Comparison of ENCODE assay signal across 27 mouse cellular contexts in the genomic region with DNA sequence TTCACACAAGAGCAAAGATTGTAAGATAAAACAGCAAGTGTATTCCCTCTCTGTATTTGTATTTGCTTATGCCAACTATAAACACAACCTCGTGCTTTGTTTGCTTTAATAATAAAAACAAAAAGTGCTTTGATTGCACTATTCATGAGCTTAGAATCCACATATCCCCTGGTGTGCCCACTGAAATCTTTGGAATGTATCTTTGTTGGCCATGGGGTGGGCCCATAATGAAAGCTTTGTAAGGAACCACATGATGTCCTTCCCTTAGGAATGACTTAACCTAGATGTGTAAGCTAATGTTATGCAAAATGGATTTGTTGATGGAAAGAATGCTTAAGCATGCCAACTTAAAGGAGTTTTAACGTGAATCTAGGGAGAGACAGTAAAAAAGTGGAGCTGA.
DNase-seq lines count a peak whose midpoint lies in the region; ATAC-seq lines count a peak whose summit lies in the region.
"Had no signal": no experiment of that assay in that cellular context is flagged by ENCODE, and none has a peak within 500 bp of the region (broad histone marks: within the 10 kb centered on the region; RNA-seq: fewer than 3 reads in every experiment).

No protein-coding gene starts in this region.

- H3K9ac ChIP-seq in forebrain, embryonic 13.5 days, result no peak overlapping the region
- H3K9ac ChIP-seq in forebrain, embryonic 16.5 days (replicated peaks; ENCODE audit: low read depth, low read length), result no peak overlapping the region
- no peak overlapping the region for H3K9ac ChIP-seq in hindbrain, embryonic 14.5 days
- H3K9ac ChIP-seq: embryonic facial prominence, embryonic 13.5 days; heart, embryonic 12.5 days; limb, embryonic 15.5 days; liver, embryonic 13.5 days; neural tube, embryonic 12.5 days had no signal

- no peaks in the 10 kb centered on the region for H3K9me3 ChIP-seq in forebrain, embryonic 13.5 days (replicated peaks)
- H3K9me3 ChIP-seq in forebrain, embryonic 16.5 days (ENCODE audit: control insufficient read depth, low read length), result no peaks in the 10 kb centered on the region
- H3K9me3 ChIP-seq in hindbrain, embryonic 14.5 days (ENCODE audit: control insufficient read depth, low read length), result no peaks in the 10 kb centered on the region
- H3K9me3 ChIP-seq: embryonic facial prominence, embryonic 13.5 days; heart, embryonic 12.5 days; limb, embryonic 10.5 days; limb, embryonic 15.5 days; liver, embryonic 13.5 days; megakaryocyte, embryonic 14.5 days; neural tube, embryonic 12.5 days had no signal

- no peak overlapping the region for H3K27ac ChIP-seq in forebrain, embryonic 13.5 days
- H3K27ac ChIP-seq in forebrain, embryonic 16.5 days (ENCODE audit: low read length), result no peak overlapping the region
- no peak overlapping the region for H3K27ac ChIP-seq in hindbrain, embryonic 14.5 days
- H3K27ac ChIP-seq: embryonic facial prominence, embryonic 13.5 days; heart, adult 2 months; limb, embryonic 10.5 days; limb, embryonic 15.5 days; liver, embryonic 13.5 days; neural tube, embryonic 12.5 days had no signal

- peak; percentile 7 for DNase-seq in ES-CJ7 (ENCODE audit: low read depth, low spot score)
- peak; percentile 76 for DNase-seq in R1 (ENCODE audit: low read depth, low spot score)
- DNase-seq in hindbrain, embryonic 14.5 days (ENCODE audit: low spot score), result no peak
- no peak for DNase-seq in gastrocnemius, postnatal 25 days
- no peak for DNase-seq in left cerebral cortex, adult 11 months (ENCODE audit: low spot score)
- DNase-seq: adrenal gland, postnatal 10 days; cerebellum, adult 11-12 months; cerebellum, adult 9-11 months; heart, adult 2 months; kidney, adult 18-20 months; kidney, postnatal 4 days; layer of hippocampus, postnatal 36 days; liver, embryonic 13.5 days; lung, adult 18-20 months; lung, postnatal 4 days; midbrain, embryonic 14.5 days; thymus, postnatal 4 days had no signal

- no peaks in the 10 kb centered on the region for H3K27me3 ChIP-seq in forebrain, embryonic 13.5 days
- H3K27me3 ChIP-seq in forebrain, embryonic 16.5 days (replicated peaks; ENCODE audit: control insufficient read depth, insufficient read depth, low read length), result no peaks in the 10 kb centered on the region
- H3K27me3 ChIP-seq in hindbrain, embryonic 14.5 days (ENCODE audit: control insufficient read depth, insufficient read depth, low read length), result no peaks in the 10 kb centered on the region
- H3K27me3 ChIP-seq: embryonic facial prominence, embryonic 13.5 days; heart, embryonic 12.5 days; limb, embryonic 15.5 days; liver, embryonic 13.5 days; megakaryocyte, embryonic 14.5 days; neural tube, embryonic 12.5 days had no signal

- H3K4me2 ChIP-seq in forebrain, embryonic 13.5 days, result no peak overlapping the region
- H3K4me2 ChIP-seq in forebrain, embryonic 16.5 days (ENCODE audit: low read length), result no peak overlapping the region
- no peak overlapping the region for H3K4me2 ChIP-seq in hindbrain, embryonic 14.5 days (replicated peaks)
- H3K4me2 ChIP-seq: embryonic facial prominence, embryonic 13.5 days; heart, embryonic 12.5 days; limb, embryonic 15.5 days; liver, embryonic 13.5 days; neural tube, embryonic 12.5 days had no signal

- WGBS in forebrain, embryonic 13.5 days, result 11% methylated on average over 2 of the region's 2 CpGs
- 2% methylated on average over 2 of the region's 2 CpGs for WGBS in forebrain, embryonic 16.5 days
- WGBS in hindbrain, embryonic 14.5 days, result 8% methylated on average over 2 of the region's 2 CpGs

- 0 out of 2 replicates have a peak, but pooled peaks cover 5% of the 10 kb centered on the region for H3K4me1 ChIP-seq in forebrain, embryonic 13.5 days
- peaks cover 5% of the 10 kb centered on the region; the same call in 1 of the 2 replicates for H3K4me1 ChIP-seq in forebrain, embryonic 16.5 days (replicated peaks; ENCODE audit: control insufficient read depth, insufficient read depth, low read length)
- H3K4me1 ChIP-seq in hindbrain, embryonic 14.5 days (replicated peaks; ENCODE audit: control insufficient read depth, insufficient read depth, low read length), result no peaks in the 10 kb centered on the region
- H3K4me1 ChIP-seq: embryonic facial prominence, embryonic 13.5 days; heart, embryonic 12.5 days; limb, embryonic 10.5 days; limb, embryonic 15.5 days; liver, embryonic 13.5 days; megakaryocyte, embryonic 14.5 days; neural tube, embryonic 12.5 days had no signal

- peak; percentile 62; the same call in 1 of the 2 replicates for ATAC-seq in forebrain, embryonic 13.5 days
- no peak for ATAC-seq in forebrain, embryonic 16.5 days
- ATAC-seq in hindbrain, embryonic 14.5 days (ENCODE audit: low FRiP score), result peak; percentile 73; the same call in 1 of the 2 replicates
- ATAC-seq: forebrain, embryonic 14.5 days; lung, postnatal 0 days had no signal

- H3K36me3 ChIP-seq in forebrain, embryonic 13.5 days (ENCODE audit: poor library complexity, severe bottlenecking), result no peaks in the 10 kb centered on the region
- H3K36me3 ChIP-seq in forebrain, embryonic 16.5 days (ENCODE audit: control insufficient read depth, insufficient read depth), result no peaks in the 10 kb centered on the region
- H3K36me3 ChIP-seq in hindbrain, embryonic 14.5 days (replicated peaks; ENCODE audit: control insufficient read depth, insufficient read depth), result no peaks in the 10 kb centered on the region
- H3K36me3 ChIP-seq: embryonic facial prominence, embryonic 13.5 days; heart, embryonic 12.5 days; limb, embryonic 10.5 days; limb, embryonic 15.5 days; liver, embryonic 13.5 days; neural tube, embryonic 12.5 days had no signal

- H3K4me3 ChIP-seq in forebrain, embryonic 13.5 days, result no peak overlapping the region
- no peak overlapping the region for H3K4me3 ChIP-seq in forebrain, embryonic 16.5 days (replicated peaks; ENCODE audit: low read length)
- H3K4me3 ChIP-seq in hindbrain, embryonic 14.5 days (replicated peaks; ENCODE audit: low read length), result no peak overlapping the region
- H3K4me3 ChIP-seq: embryonic facial prominence, embryonic 13.5 days; heart, adult 2 months; heart, embryonic 12.5 days; limb, embryonic 10.5 days; limb, embryonic 15.5 days; liver, embryonic 13.5 days; megakaryocyte, embryonic 14.5 days; neural tube, embryonic 12.5 days had no signal

Comparison
In these comparisons a context has a peak if more than half of its experiments do, and no peak if none do; other contexts are left out.
1. DNase-seq: peak in ES-CJ7 (single experiment) and R1 (single experiment); none in hindbrain, embryonic 14.5 days (single experiment), gastrocnemius, postnatal 25 days (single experiment) and left cerebral cortex, adult 11 months (single experiment).